Mouse (Mus musculus) bone marrow, adult 2 months (tissue): ENCODE measurements around the gene Rnf180.

ENCODE experiments used
- CTCF ChIP-seq: fragments of 200-500 bp; IDR thresholded peaks from 2 replicates; pipeline ENCODE4 v1.5.1; 2011; ENCODE audit warnings: low read length, control low read depth; ENCODE audit not compliant: control insufficient read depth, insufficient read depth
- POLR2A ChIP-seq: fragments of 200-500 bp; IDR thresholded peaks from 2 replicates; pipeline ENCODE4 v1.6.1; 2011; ENCODE audit warnings: low read depth, mild to moderate bottlenecking, control low read depth, low read length, borderline replicate concordance; ENCODE audit not compliant: control insufficient read depth

- no peak for TF ChIP-seq CTCF
- TF ChIP-seq POLR2A, result no peak
Observed at GRCm38 (mm10) chr13:105150006-105150405, 144.6 kb downstream of the Rnf180 start.
